Mouse (Mus musculus) megakaryocyte, embryonic 14.5 days (primary cell): Measurements from ENCODE around the gene Kcnip3.

Experiments
- FLI1 ChIP-seq: IDR thresholded peaks from 2 replicates; pipeline ENCODE4 v1.6.1; 2012; ENCODE audit warnings: low read length, inconsistent platforms, mixed read lengths
- GATA1 ChIP-seq: IDR thresholded peaks from 3 replicates; pipeline ENCODE4 v1.6.1; 2012; ENCODE audit warnings: mixed read lengths, low read length, inconsistent platforms, borderline replicate concordance

- TF ChIP-seq FLI1 (no peak), GATA1 (no peak)
These were observed 19.3 kb upstream of the Kcnip3 start, which contains the start of gene Prom2 for GRCm38 (mm10) chr2:127541185-127541584.
